Mouse (Mus musculus): ENCODE measurements around the gene Csnk2a2.

GRCm38 (mm10) chr8:95516928-95517327, 27.1 kb upstream of the Csnk2a2 start:
- no peak for TF ChIP-seq CTCF (conservative IDR thresholded peaks at IDR 0.05; ENCODE audit: insufficient read depth, insufficient read length, low read depth, low read length)
- no peak for TF ChIP-seq POLR2A (IDR thresholded peaks at IDR 0.05; ENCODE audit: low read depth, low read length)
